Mouse (Mus musculus) embryonic fibroblast, embryonic 13.5 days (primary cell): ENCODE data around the gene Fmnl2.

Source experiments
- CTCF ChIP-seq: IDR thresholded peaks from 2 replicates; pipeline ENCODE4 v1.5.1; 2011; ENCODE audit warnings: mild to moderate bottlenecking, control low read depth, low read length, moderate library complexity, borderline replicate concordance; ENCODE audit not compliant: insufficient read depth
- POLR2A ChIP-seq: IDR thresholded peaks from 2 replicates; pipeline ENCODE4 v1.6.1; 2011; ENCODE audit warnings: low read depth, mild to moderate bottlenecking, control low read depth, low read length, moderate library complexity

DNA sequence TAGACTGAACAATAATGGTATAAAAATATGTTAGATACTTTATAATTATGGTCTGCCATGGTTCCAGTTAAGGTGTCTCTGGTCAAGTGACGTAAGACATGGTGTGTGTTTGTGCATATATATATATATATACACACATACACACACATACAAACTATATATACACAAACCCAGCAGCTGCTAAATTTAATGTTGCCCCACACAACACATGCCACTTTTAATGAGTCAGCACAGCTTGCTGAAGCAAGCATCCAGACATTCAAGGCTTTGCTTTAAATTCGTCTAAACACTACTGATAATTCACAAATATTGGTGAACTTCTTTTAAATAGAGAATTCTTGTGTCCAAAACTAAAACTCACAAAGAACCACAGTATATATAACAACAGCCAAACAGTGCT lies 121.1 kb downstream of the Fmnl2 start:
- no peak for TF ChIP-seq CTCF
- no peak for TF ChIP-seq POLR2A
